ENCODE assay signal across 10 mouse cellular contexts in the genomic region with DNA sequence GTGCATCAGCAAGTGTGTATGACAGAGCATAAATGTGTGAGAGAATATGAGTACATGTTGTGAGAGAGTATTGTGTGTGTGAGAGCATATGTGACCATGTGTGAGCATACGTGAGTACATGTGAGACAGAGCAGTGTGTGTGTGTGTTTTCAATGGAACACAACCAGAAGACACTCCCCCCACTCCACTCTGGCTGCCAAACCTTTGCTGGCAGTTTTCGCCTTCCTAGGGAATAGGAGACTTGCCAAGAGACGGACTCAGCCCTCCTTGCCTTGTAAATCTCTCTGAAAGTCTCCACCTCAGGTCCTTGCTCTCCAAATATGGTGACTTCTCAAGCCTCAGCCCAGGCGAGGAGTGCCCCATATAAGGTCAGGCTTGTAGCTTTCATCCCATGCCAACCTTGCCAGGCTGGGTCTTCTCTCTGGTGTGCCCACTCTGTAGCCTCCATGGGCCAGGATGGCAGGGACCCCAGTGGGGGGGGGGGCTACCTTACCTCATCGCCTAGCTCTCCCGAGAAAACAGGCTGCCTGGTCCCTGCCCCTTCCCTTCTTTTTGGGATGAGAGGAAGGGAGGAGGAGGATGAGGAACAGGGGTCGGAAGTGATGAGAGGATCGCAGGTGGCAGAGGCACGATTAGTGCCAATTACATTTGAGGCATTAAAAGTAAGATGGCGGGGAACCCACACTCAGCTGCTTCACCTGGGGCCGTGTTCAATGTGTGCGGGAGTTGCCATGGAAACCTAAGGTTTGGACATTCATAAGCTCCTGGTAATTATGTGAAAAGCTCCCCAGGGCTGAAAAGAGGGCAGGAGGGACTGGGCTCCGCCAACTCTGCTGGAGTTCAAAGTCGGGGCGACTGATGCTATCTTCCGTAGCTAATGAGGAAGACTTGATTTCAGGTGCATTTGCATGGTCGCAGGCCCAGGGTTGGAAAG. TPM values are rescaled to one million over a fixed set of nuclear protein-coding genes. Genes with fewer than 3 reads are reported as not detected.
ATAC-seq lines count a peak whose summit lies in the region.
"Had no signal": no experiment of that assay in that cellular context is flagged by ENCODE, and none has a peak within 500 bp of the region (broad histone marks: within the 10 kb centered on the region; RNA-seq: fewer than 3 reads in every experiment).

No protein-coding gene starts in this region.

- 54% methylated on average over 17 of the region's 17 CpGs for WGBS in hindbrain, embryonic 15.5 days
- 76% methylated on average over 17 of the region's 17 CpGs for WGBS in hindbrain, embryonic 12.5 days
- WGBS in intestine, embryonic 15.5 days, result 80% methylated on average over 17 of the region's 17 CpGs
- WGBS in stomach, embryonic 15.5 days, result 74% methylated on average over 17 of the region's 17 CpGs

- H3K4me3 ChIP-seq in hindbrain, embryonic 15.5 days, result no peak overlapping the region
- no peak overlapping the region for H3K4me3 ChIP-seq in hindbrain, embryonic 12.5 days
- H3K4me3 ChIP-seq in megakaryocyte, embryonic 14.5 days (replicated peaks), result peak overlapping the region; percentile 48
- H3K4me3 ChIP-seq in intestine, embryonic 15.5 days (replicated peaks), result no peak overlapping the region
- H3K4me3 ChIP-seq in stomach, embryonic 15.5 days (replicated peaks), result no peak overlapping the region
- H3K4me3 ChIP-seq: heart, embryonic 13.5 days had no signal

- H3K4me2 ChIP-seq in hindbrain, embryonic 15.5 days, result no peak overlapping the region
- H3K4me2 ChIP-seq in hindbrain, embryonic 12.5 days (replicated peaks), result no peak overlapping the region
- H3K4me2 ChIP-seq in intestine, embryonic 15.5 days (replicated peaks), result no peak overlapping the region
- no peak overlapping the region for H3K4me2 ChIP-seq in stomach, embryonic 15.5 days
- H3K4me2 ChIP-seq: heart, embryonic 13.5 days had no signal

- no peaks in the 10 kb centered on the region for H3K36me3 ChIP-seq in hindbrain, embryonic 15.5 days
- H3K36me3 ChIP-seq in hindbrain, embryonic 12.5 days, result no peaks in the 10 kb centered on the region
- H3K36me3 ChIP-seq in megakaryocyte, embryonic 14.5 days (replicated peaks; ENCODE audit: low read length), result no peaks in the 10 kb centered on the region
- no peaks in the 10 kb centered on the region for H3K36me3 ChIP-seq in intestine, embryonic 15.5 days
- no peaks in the 10 kb centered on the region for H3K36me3 ChIP-seq in stomach, embryonic 15.5 days
- H3K36me3 ChIP-seq: heart, embryonic 13.5 days had no signal

- no peaks in the 10 kb centered on the region for H3K27me3 ChIP-seq in hindbrain, embryonic 15.5 days
- H3K27me3 ChIP-seq in hindbrain, embryonic 12.5 days, result no peaks in the 10 kb centered on the region
- no peaks in the 10 kb centered on the region for H3K27me3 ChIP-seq in megakaryocyte, embryonic 14.5 days (replicated peaks)
- H3K27me3 ChIP-seq in intestine, embryonic 15.5 days (replicated peaks), result no peaks in the 10 kb centered on the region
- H3K27me3 ChIP-seq in stomach, embryonic 15.5 days (replicated peaks), result no peaks in the 10 kb centered on the region
- H3K27me3 ChIP-seq: heart, embryonic 13.5 days had no signal

- ATAC-seq in hindbrain, embryonic 15.5 days (ENCODE audit: low FRiP score, low read depth), result peak; percentile 25; the same call in 1 of the 2 replicates
- ATAC-seq in hindbrain, embryonic 12.5 days (ENCODE audit: low FRiP score), result no peak
- ATAC-seq in megakaryocyte, adult 5-6 weeks (ENCODE audit: poor library complexity, severe bottlenecking), result no peak
- peak; percentile 68; the same call in 1 of the 2 replicates for ATAC-seq in intestine, embryonic 15.5 days
- peak; percentile 53; the same call in 1 of the 2 replicates for ATAC-seq in stomach, embryonic 15.5 days (ENCODE audit: insufficient read depth, low FRiP score, low read depth)
- ATAC-seq in megakaryocyte progenitor cell, adult 5-6 weeks (replicated peaks; ENCODE audit: poor library complexity), result no peak
- ATAC-seq: liver, postnatal 0 days had no signal

- no peaks in the 10 kb centered on the region for H3K9me3 ChIP-seq in hindbrain, embryonic 15.5 days
- no peaks in the 10 kb centered on the region for H3K9me3 ChIP-seq in hindbrain, embryonic 12.5 days (replicated peaks)
- H3K9me3 ChIP-seq in megakaryocyte, embryonic 14.5 days, result peaks cover 79% of the 10 kb centered on the region
- H3K9me3 ChIP-seq in intestine, embryonic 15.5 days, result no peaks in the 10 kb centered on the region
- no peaks in the 10 kb centered on the region for H3K9me3 ChIP-seq in stomach, embryonic 15.5 days
- H3K9me3 ChIP-seq: heart, embryonic 13.5 days had no signal

- no peak overlapping the region for H3K9ac ChIP-seq in hindbrain, embryonic 15.5 days
- H3K9ac ChIP-seq in hindbrain, embryonic 12.5 days, result no peak overlapping the region
- no peak overlapping the region for H3K9ac ChIP-seq in intestine, embryonic 15.5 days
- no peak overlapping the region for H3K9ac ChIP-seq in stomach, embryonic 15.5 days
- H3K9ac ChIP-seq: heart, embryonic 13.5 days; liver, postnatal 0 days had no signal

- H3K4me1 ChIP-seq in hindbrain, embryonic 15.5 days (replicated peaks), result peaks cover 34% of the 10 kb centered on the region
- peaks cover 27% of the 10 kb centered on the region for H3K4me1 ChIP-seq in hindbrain, embryonic 12.5 days
- no peaks in the 10 kb centered on the region for H3K4me1 ChIP-seq in megakaryocyte, embryonic 14.5 days
- no peaks in the 10 kb centered on the region; the same call in 1 of the 2 replicates for H3K4me1 ChIP-seq in intestine, embryonic 15.5 days (replicated peaks)
- H3K4me1 ChIP-seq in stomach, embryonic 15.5 days, result no peaks in the 10 kb centered on the region

- no peak overlapping the region for H3K27ac ChIP-seq in hindbrain, embryonic 15.5 days (replicated peaks)
- no peak overlapping the region for H3K27ac ChIP-seq in hindbrain, embryonic 12.5 days
- no peak overlapping the region; the same call in 1 of the 2 replicates for H3K27ac ChIP-seq in intestine, embryonic 15.5 days
- H3K27ac ChIP-seq in stomach, embryonic 15.5 days, result peak overlapping the region; percentile 44; the same call in 1 of the 2 replicates
- H3K27ac ChIP-seq: heart, embryonic 13.5 days had no signal

RNA-seq across cellular contexts. Expression of a gene that starts 19.3 kb away (rescaled TPM):
- polyA plus RNA-seq in hindbrain, embryonic 15.5 days (2015; fragmentation: Nextera tagmentation; extraction: Ambion mirVana), result 2.5 and 2.8 TPM in 2 replicates
- polyA plus RNA-seq in hindbrain, embryonic 12.5 days (2016; fragmentation: Nextera tagmentation; extraction: Ambion mirVana), result 2.4 and 2.8 TPM in 2 replicates
- polyA plus RNA-seq in megakaryocyte, embryonic 14.5 days (2012; ENCODE audit: insufficient read depth, low replicate concordance), result not detected in 2 replicates
- not detected in 2 replicates for total RNA-seq in megakaryocyte, adult 5-6 weeks (2015)
- not detected in 2 replicates for total RNA-seq in megakaryocyte, adult 5-6 weeks (2017)
- polyA plus RNA-seq in intestine, embryonic 15.5 days (2015; fragmentation: Nextera tagmentation; extraction: Ambion mirVana), result 1.7 and 1.8 TPM in 2 replicates
- 1.7 and 2.0 TPM in 2 replicates for polyA plus RNA-seq in stomach, embryonic 15.5 days (2015; fragmentation: Nextera tagmentation; extraction: Ambion mirVana)
- not detected in 2 replicates for total RNA-seq in megakaryocyte progenitor cell, adult 5-6 weeks (2015)
- 0.07 TPM in 1 of 2 replicates, not detected in the other for total RNA-seq in megakaryocyte progenitor cell, adult 5-6 weeks (2017)
- total RNA-seq: megakaryocyte-erythroid progenitor cell, adult 5-6 weeks had no signal
- polyA plus RNA-seq: liver, postnatal 0 days had no signal

Comparison
In these comparisons a context has a peak if more than half of its experiments do, and no peak if none do; other contexts are left out.
1. ATAC-seq: peak in hindbrain, embryonic 15.5 days (single experiment), intestine, embryonic 15.5 days (single experiment) and stomach, embryonic 15.5 days (single experiment); none in hindbrain, embryonic 12.5 days (single experiment), megakaryocyte, adult 5-6 weeks (single experiment) and megakaryocyte progenitor cell, adult 5-6 weeks (single experiment).